Mouse (Mus musculus) limb, embryonic 10.5 days (tissue): Measurements from ENCODE around the gene Chmp4b. TPM values are rescaled to one million over a fixed set of nuclear protein-coding genes. Genes with fewer than 3 reads are reported as not detected.

Experiments used
- DNase-seq: peaks from one replicate; pipeline ENCODE4 v3.0.0-alpha.2; 2017; ENCODE audit warnings: low spot score
- H3K27ac ChIP-seq: fragments of 300-500 bp; sonication (generic); 2 replicates; pipeline ENCODE4 v1.5.1; 2016; ENCODE audit warnings: mild to moderate bottlenecking
- H3K27me3 ChIP-seq: fragments of 300-500 bp; sonication (generic); 2 replicates; pipeline ENCODE4 v1.6.1; 2016; ENCODE audit warnings: low read depth, mild to moderate bottlenecking; ENCODE audit not compliant: poor library complexity, severe bottlenecking
- H3K36me3 ChIP-seq: fragments of 300-500 bp; sonication (generic); 2 replicates; pipeline ENCODE4 v1.6.1; 2016; ENCODE audit warnings: mild to moderate bottlenecking, moderate library complexity
- H3K4me1 ChIP-seq: fragments of 300-500 bp; sonication (generic); 2 replicates; pipeline ENCODE4 v1.6.1; 2016
- H3K4me3 ChIP-seq: fragments of 300-500 bp; sonication (generic); 2 replicates; pipeline ENCODE4 v1.5.1; 2016; ENCODE audit warnings: mild to moderate bottlenecking, moderate library complexity
- H3K9me3 ChIP-seq: fragments of 300-500 bp; sonication (generic); replicated peaks from 2 replicates; pipeline ENCODE4 v1.6.1; 2016; ENCODE audit warnings: mild to moderate bottlenecking
- WGBS: fragments of 180-500 bp; shearing (Covaris S2); methylation state at CpG from one replicate; pipeline ENCODE4 v1.1.7; 2016; 5-methylcytosine and 5-hydroxymethylcytosine counted together
- polyA plus RNA-seq: library from polyadenylated mRNA; unstranded; fragments of >200 nt; fragmentation: Nextera tagmentation; extraction: Ambion mirVana; gene quantifications from 2 replicates; pipeline ENCODE4 v1.2.1, GENCODE M21; 2016

Gene Chmp4b
- polyA plus RNA-seq, 1 experiment from 2014 or later = 14.6 TPM

DNA sequence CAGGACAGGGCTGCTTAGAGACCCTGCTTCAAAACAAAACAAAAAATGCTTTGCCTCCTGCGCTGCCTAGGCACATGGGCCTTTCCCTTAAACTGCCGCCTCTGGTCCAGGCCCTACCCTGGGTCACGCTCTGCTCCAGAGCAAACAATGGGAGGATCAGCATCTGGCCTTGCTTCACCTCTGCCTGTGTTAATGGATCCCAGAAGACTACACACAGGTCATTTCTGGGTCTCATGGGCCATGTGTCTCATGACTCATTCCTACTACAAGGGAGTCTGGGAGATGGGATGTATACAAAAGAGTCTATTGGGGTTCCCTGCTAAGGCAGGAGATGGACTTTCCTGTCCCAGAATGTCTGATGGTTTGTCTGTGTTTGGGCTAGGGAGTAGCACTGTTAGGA, 45.2 kb downstream of the Chmp4b start:
- Histone ChIP-seq H3K9me3 (no peaks in the 10 kb centered on the region), H3K4me1 (peaks cover 6% of the 10 kb centered on the region; the same call in 1 of the 2 replicates), H3K27me3 (no peaks in the 10 kb centered on the region), H3K27ac (no peak overlapping the region), H3K36me3 (peaks cover 52% of the 10 kb centered on the region), H3K4me3 (no peak overlapping the region)
- 77% methylated on average over 3 of the region's 3 CpGs for WGBS
- DNase-seq = no peak

DNA sequence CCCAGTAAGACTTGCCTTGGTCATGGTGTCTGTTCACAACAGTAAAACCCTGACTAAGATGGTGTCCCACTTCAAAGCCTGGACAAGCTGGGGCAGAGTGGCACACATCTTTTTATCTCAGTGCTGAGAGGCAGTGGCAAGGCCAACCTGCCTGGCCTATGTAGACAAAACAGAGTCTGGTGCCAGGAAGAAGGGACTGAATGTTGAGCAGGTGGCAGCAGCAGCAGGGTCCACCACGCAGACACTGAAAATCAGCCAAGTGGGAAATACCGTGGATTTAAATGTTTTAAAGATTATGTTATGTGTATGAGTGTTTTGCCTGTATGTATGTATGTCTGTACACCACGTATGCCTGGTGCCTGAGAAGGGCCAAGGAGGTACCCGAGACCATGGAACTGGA, 47.9 kb downstream of the Chmp4b start:
- Histone ChIP-seq H3K4me1 (peaks cover 13% of the 10 kb centered on the region), H3K9me3 (no peaks in the 10 kb centered on the region), H3K4me3 (no peak overlapping the region), H3K36me3 (peaks cover 26% of the 10 kb centered on the region), H3K27ac (no peak overlapping the region), H3K27me3 (peaks cover 5% of the 10 kb centered on the region; the same call in 1 of the 2 replicates)
- DNase-seq = no peak
- WGBS = 100% methylated on average over 4 of the region's 4 CpGs

DNA sequence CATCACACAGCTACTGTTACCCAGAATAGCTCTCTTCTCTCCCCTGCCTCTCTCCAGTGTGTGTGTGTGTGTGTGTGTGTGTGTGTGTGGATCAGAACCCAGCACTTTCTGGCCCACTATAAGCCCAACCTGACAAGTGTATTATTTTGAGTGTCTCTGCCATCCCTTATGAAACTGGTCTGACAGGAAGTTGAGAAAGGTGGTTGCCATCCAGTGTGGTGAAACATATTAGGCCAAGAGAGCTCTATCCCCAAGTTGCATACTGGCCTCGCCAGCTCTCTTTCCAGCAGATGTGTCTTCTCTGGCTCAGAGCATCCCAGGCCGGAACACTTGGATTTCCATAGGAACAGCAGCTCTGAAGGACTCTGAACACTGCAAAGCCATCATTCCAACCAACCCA, 48.7 kb downstream of the Chmp4b start:
- WGBS = 89% methylated on average over 2 of the region's 2 CpGs
- no peak overlapping the region for H3K27ac ChIP-seq
- peaks cover 13% of the 10 kb centered on the region for H3K4me1 ChIP-seq
- H3K27me3 ChIP-seq = peaks cover 5% of the 10 kb centered on the region; the same call in 1 of the 2 replicates
- H3K4me3 ChIP-seq = no peak overlapping the region
- no peak for DNase-seq
- peaks cover 18% of the 10 kb centered on the region for H3K36me3 ChIP-seq
- no peaks in the 10 kb centered on the region for H3K9me3 ChIP-seq

DNA sequence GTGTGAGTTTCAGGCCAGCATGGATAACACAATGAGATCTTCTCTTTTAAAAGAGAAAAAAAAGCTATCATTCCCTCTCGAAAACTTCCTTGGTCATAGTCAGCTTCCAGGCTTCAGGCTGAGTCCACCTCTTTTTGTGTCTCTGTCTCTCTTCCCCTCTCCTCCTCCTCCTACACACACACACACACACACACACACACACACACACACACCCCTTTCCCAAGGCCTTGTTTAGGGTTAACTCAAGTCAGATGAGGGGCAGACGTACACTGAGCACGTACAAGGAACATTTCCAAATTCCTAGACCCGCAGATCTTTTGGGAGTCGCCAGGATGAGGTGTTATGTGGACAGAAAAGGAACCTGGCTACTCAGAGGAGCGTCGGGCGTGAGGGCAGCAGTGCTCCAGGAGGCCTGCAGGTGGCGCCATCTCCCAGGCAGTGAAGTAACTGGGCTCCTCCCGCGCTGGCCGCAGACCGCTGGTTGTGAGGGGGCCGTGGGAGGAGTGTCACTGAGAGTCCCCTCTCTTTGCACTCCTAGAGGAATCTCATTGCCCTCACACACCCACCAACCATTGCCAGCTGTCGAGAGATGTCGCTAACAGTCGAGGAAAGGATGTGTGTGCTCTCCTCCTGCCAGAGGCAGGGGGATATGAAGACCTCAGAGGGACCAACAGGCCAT, 51.3 kb downstream of the Chmp4b start:
- Histone ChIP-seq H3K27ac (no peak overlapping the region), H3K4me3 (peak overlapping the region; percentile 14; the same call in 1 of the 2 replicates)

DNA sequence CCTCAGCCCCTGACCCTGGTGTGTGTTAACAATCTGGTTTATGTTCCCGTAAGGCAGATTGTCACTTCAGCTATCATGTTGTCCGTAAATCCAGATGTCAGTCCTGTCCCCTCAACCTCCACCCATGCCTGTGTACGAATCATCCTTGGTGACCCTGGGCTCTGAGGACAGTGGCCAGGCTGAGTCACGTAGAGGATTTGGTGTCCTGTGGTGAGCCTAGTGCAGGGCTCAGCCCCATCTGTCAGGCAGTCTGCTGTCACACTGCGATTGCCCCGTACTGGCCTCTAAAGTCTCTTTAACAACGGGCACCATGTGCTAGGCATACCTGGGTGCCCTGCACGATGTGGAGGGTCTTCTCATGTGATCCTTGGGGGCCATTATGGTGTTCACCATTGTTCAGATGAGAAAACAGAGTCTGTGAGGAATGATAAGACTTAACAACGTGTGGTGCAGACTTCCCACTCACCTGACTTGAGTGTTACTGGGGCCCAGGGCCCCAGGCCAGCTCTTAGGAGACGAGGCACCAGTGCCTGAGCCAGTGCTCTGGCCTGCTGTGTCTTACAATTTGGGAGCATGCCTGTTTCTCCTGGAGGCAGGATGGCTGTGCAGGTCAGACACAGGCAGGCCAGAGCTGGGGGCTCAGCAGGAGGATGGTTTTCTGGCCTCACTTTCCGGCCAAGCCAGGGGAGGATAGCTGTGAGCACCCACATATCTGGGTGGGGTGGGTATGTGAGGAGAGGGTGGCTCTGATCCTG, 55.2 kb downstream of the Chmp4b start:
- WGBS = 46% methylated on average over 11 of the region's 11 CpGs
- peak overlapping the region; percentile 22; the same call in 1 of the 2 replicates for H3K27ac ChIP-seq
- H3K4me3 ChIP-seq = no peak overlapping the region

More for the DNA sequence above, 51.3 kb downstream of the Chmp4b start:
- peaks cover 4% of the 10 kb centered on the region for H3K36me3 ChIP-seq
- H3K9me3 ChIP-seq = no peaks in the 10 kb centered on the region
- H3K27me3 ChIP-seq = peaks cover 7% of the 10 kb centered on the region; the same call in 1 of the 2 replicates
- peak; percentile 89 for DNase-seq
- H3K4me1 ChIP-seq = peaks cover 28% of the 10 kb centered on the region
- 4% methylated on average over 17 of the region's 17 CpGs for WGBS

DNA sequence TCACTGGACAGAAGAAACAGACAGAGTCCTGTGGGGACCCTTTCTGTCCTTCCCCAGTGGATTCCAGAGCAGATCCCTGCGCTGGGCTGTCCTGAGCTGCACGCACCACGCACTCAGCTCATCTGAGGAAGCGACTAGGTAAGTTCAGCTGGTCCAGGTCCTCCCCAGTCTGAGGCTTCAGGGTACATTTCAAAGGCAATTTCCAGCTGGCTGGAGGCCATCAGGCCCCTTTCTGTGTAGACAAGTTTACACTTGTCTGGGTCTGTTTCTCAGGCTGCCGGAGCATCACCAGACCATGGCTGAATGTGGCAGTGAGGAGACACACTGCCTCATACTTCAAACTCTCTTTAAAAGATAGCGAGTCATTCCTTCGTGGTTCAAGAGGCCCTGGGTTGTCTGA, 55.8 kb downstream of the Chmp4b start:
- DNase-seq = no peak
- Histone ChIP-seq H3K9me3 (no peaks in the 10 kb centered on the region), H3K4me1 (peaks cover 40% of the 10 kb centered on the region), H3K36me3 (no peaks in the 10 kb centered on the region), H3K27ac (peak overlapping the region; percentile 22; the same call in 1 of the 2 replicates), H3K27me3 (peaks cover 8% of the 10 kb centered on the region; the same call in 1 of the 2 replicates), H3K4me3 (no peak overlapping the region)
- 76% methylated on average over 7 of the region's 7 CpGs for WGBS

More for the DNA sequence above, 55.2 kb downstream of the Chmp4b start:
- H3K4me1 ChIP-seq = peaks cover 35% of the 10 kb centered on the region
- no peaks in the 10 kb centered on the region for H3K9me3 ChIP-seq
- H3K27me3 ChIP-seq = peaks cover 8% of the 10 kb centered on the region; the same call in 1 of the 2 replicates
- no peak for DNase-seq
- no peaks in the 10 kb centered on the region for H3K36me3 ChIP-seq

DNA sequence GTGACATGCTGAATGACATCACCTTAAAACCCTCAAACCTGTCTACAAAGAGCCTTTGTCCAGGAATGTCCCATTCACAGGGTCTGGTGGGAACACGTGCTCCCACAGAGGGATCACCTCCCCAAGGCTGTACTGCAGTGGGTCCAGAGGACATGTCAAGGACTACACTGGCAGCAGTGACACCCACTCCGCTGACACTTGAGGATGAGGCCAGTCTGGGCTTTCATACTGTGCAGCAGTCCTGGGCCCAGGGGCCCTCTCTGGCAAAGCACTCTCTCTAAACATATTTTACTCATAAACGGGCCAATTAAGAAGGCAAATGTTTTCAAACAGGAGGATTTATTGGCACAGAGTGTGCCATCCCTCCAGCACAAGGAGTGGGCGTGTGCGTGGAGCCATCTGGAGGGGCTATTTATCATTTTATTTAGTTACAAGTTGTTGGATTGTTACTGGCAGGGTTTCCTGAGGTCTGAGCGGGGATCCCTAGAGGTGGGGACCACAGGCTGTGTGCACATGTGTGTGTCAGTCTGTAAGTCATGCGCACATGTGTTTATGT, 56.4 kb downstream of the Chmp4b start:
- H3K9me3 ChIP-seq = no peaks in the 10 kb centered on the region
- no peaks in the 10 kb centered on the region for H3K36me3 ChIP-seq
- no peak for DNase-seq
- H3K4me3 ChIP-seq = no peak overlapping the region
- H3K4me1 ChIP-seq = peaks cover 39% of the 10 kb centered on the region
- no peak overlapping the region for H3K27ac ChIP-seq
- peaks cover 8% of the 10 kb centered on the region; the same call in 1 of the 2 replicates for H3K27me3 ChIP-seq
- WGBS = 67% methylated on average over 7 of the region's 7 CpGs

DNA sequence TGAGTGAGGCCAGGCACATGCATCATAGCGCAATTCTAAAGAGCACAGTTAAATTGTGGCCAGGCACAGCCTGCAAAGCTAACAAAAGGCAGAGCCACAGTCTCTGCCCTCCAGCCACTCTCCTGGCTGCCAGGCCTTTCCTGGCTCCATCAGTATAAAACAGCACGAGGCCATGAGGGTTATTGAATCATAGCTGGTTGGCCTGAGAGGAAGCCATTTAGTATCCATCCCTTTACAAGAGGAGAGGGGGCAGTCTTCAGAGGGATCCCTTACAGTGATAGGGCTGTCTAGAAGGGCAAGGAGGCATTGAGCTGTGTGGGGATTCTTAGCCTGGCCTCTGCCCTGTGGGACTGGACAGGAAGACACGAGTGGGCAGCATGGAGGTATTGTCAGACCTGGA, 60.2 kb downstream of the Chmp4b start:
- Histone ChIP-seq H3K4me1 (peaks cover 57% of the 10 kb centered on the region), H3K4me3 (no peak overlapping the region), H3K9me3 (no peaks in the 10 kb centered on the region), H3K27ac (0 out of 2 replicates have a peak overlapping the region, but pooled peaks have one; percentile 4), H3K27me3 (0 out of 2 replicates have a peak, but pooled peaks cover 3% of the 10 kb centered on the region), H3K36me3 (no peaks in the 10 kb centered on the region)
- DNase-seq = no peak
- WGBS = 49% methylated on average over 3 of the region's 3 CpGs

DNA sequence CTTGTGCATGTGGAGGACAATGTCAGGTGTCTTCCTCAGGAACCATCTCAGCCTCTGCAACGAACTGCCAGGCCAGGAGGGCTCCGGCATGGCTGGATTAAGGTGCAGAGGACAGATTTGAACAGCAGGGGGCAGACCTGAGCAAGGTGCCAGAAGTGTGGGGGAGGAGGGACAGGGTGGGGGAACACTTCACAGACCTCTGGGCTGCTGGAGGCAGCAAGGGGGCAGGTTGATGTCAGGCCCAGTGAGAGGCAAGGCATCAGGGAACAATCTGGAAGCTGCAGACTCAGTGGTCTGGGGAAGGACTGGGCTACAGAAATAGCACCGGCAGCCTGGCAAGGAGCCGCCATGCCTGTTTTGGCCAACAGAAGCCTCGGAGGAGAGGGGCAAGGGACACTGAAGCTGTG, 60.8 kb downstream of the Chmp4b start:
- 0 out of 2 replicates have a peak, but pooled peaks cover 3% of the 10 kb centered on the region for H3K27me3 ChIP-seq
- H3K4me1 ChIP-seq = peaks cover 55% of the 10 kb centered on the region
- H3K36me3 ChIP-seq = no peaks in the 10 kb centered on the region
- WGBS = 41% methylated on average over 5 of the region's 5 CpGs
- H3K27ac ChIP-seq = peak overlapping the region; percentile 4; the same call in 1 of the 2 replicates
- no peak overlapping the region for H3K4me3 ChIP-seq
- H3K9me3 ChIP-seq = no peaks in the 10 kb centered on the region
- peak; percentile 83 for DNase-seq

DNA sequence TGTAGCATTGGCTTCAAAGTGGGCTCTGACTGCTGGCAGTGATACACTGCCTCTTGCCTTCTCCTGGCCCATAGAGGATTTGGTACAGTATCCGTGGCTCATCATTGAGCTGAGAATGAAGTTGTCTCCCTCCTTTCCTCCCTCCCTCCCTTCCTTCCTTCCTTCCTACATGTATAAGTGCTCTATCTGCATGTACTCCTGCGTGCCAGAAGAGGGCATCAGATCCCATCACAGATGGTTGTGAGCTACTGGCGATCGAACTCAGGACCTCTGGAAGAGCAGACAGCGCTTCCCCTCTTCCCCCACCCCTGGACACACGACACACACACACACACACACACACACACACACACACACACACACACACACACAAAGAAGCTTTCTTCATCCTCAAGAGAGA, 61.6 kb downstream of the Chmp4b start:
- no peak overlapping the region for H3K27ac ChIP-seq

DNA sequence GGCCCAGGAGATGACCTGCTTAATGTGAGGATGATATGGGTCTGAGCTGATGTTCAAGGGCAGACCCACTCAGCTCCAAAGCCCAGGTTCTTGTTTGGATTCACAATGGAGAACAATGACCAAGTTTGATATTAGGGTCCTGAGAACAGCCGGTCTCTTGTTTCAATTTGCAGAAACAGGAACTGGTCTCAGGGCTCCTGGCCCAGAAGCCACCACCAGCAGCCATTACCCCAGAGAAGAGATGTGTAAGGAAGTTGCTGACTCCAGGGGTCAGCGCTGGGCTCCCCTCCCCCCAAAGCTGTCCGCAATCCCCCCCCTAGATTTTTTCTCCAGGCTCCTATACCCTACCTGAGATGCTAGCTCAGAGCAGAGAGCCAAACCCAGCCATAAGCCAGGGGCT, 62.5 kb downstream of the Chmp4b start:
- Histone ChIP-seq H3K4me3 (no peak overlapping the region), H3K27ac (no peak overlapping the region; the same call in 1 of the 2 replicates), H3K9me3 (no peaks in the 10 kb centered on the region), H3K27me3 (no peaks in the 10 kb centered on the region), H3K36me3 (no peaks in the 10 kb centered on the region), H3K4me1 (peaks cover 45% of the 10 kb centered on the region)
- no peak for DNase-seq
- 71% methylated on average over 3 of the region's 3 CpGs for WGBS

More for the DNA sequence above, 61.6 kb downstream of the Chmp4b start:
- Histone ChIP-seq H3K4me1 (peaks cover 47% of the 10 kb centered on the region), H3K27me3 (no peaks in the 10 kb centered on the region), H3K9me3 (no peaks in the 10 kb centered on the region), H3K36me3 (no peaks in the 10 kb centered on the region), H3K4me3 (no peak overlapping the region)
- 51% methylated on average over 5 of the region's 6 CpGs for WGBS
- no peak for DNase-seq

DNA sequence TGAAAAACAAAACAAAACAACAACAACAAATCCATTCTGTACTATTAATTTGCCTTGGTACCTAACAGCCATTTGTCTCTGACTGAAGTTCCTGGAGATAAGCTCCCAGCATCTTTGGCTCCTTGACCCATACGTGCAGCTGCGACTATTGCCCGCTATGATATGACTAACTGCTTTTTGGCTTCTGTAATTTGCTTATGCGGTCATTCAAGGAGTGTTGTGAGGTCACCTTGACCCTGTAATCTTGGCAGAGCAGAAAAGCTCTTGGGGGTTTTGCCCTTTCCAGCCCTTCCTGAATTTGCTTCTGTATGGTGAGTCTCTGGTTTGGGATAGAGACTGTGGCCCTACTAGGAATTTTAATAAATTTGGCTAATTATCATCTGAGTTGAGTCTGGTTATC, 65.1 kb downstream of the Chmp4b start:
- Histone ChIP-seq H3K27ac (no peak overlapping the region), H3K36me3 (no peaks in the 10 kb centered on the region), H3K4me1 (peaks cover 45% of the 10 kb centered on the region), H3K4me3 (no peak overlapping the region), H3K27me3 (no peaks in the 10 kb centered on the region), H3K9me3 (no peaks in the 10 kb centered on the region)
- 90% methylated on average over 4 of the region's 4 CpGs for WGBS
- no peak for DNase-seq

DNA sequence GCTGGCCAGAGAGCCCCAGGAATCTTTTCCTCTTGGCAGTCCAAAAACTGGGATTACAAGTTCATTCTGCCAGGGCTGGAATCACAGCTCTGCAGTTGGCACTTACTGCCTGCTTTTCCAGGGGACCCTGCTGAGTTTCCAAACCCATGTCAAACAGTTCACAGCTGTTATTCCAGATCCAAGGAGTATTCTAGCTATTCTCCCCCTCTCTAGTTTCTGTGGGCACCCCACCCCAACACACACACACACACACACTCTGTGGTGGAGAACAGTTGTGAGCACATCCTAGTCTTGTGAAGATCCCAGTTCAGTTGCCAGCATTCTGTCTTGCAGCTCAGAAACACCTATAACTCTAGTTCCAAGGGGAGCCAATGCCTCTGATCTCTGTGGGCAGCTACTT, 65.6 kb downstream of the Chmp4b start:
- no peak for DNase-seq
- peaks cover 40% of the 10 kb centered on the region for H3K4me1 ChIP-seq
- no peak overlapping the region for H3K4me3 ChIP-seq
- no peaks in the 10 kb centered on the region for H3K36me3 ChIP-seq
- no peaks in the 10 kb centered on the region for H3K9me3 ChIP-seq
- H3K27me3 ChIP-seq = no peaks in the 10 kb centered on the region
- no peak overlapping the region for H3K27ac ChIP-seq
